In the genomic region with DNA sequence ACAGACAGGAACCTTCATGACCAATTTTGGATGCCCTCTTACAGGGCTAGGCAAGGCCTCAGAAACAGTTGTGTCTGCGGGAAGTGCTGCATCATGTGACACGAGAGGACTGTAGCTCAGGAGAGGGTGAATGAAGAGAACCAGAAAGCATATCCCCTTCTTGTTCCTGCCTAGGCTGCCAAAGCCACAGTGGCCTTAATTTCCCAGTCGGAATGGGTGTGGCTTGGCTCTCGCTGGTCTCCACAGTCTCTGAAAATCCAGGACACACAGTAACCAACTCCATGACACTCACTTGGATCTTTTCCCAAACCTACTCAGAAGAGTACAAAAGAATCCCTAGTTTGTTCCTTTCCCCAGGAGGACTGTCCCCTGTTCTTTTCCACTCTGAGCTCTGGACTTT, we compare ENCODE assay signal across 8 mouse cellular contexts. TPM values are rescaled to one million over a fixed set of nuclear protein-coding genes. Genes with fewer than 3 reads are reported as not detected.
A peak's percentile ranks its signal among the peaks of the same experiment; 100 is the strongest.
DNase-seq lines count a peak whose midpoint lies in the region; ATAC-seq lines count a peak whose summit lies in the region.

No protein-coding gene starts in this region.

- no peak for ATAC-seq in heart, embryonic 11.5 days (replicated peaks; ENCODE audit: insufficient number of reproducible peaks, low FRiP score, low TSS enrichment)
- ATAC-seq in intestine, embryonic 16.5 days, result no peak

- H3K36me3 ChIP-seq in heart, embryonic 11.5 days (ENCODE audit: control insufficient read depth, insufficient read depth, low read length), result no peaks in the 10 kb centered on the region
- H3K36me3 ChIP-seq in intestine, embryonic 16.5 days (ENCODE audit: control insufficient read depth, insufficient read depth, low read length), result no peaks in the 10 kb centered on the region

- WGBS in heart, embryonic 11.5 days (ENCODE audit: insufficient replicate concordance), result 66% methylated on average over 4 of the region's 4 CpGs
- WGBS in intestine, embryonic 16.5 days, result 60% methylated on average over 4 of the region's 4 CpGs

- DNase-seq in heart, adult 11 months, result peak; percentile 99
- peak; percentile 32 for DNase-seq in lung, postnatal 14 days
- DNase-seq in lung, postnatal 4 days, result no peak
- peak; percentile 38 to 52 for DNase-seq in gastrocnemius, adult 8-10 months (ENCODE audit: low spot score in 2 of 2)
- DNase-seq in kidney, postnatal 36 days, result peak; percentile 81 to 91
- no peak for DNase-seq in cerebellum, postnatal 36 days

- H3K9ac ChIP-seq in heart, embryonic 11.5 days (ENCODE audit: low read depth, low read length), result no peak overlapping the region
- H3K9ac ChIP-seq in intestine, embryonic 16.5 days (ENCODE audit: low read depth, low read length), result no peak overlapping the region

- no peaks in the 10 kb centered on the region for H3K4me1 ChIP-seq in heart, embryonic 11.5 days (ENCODE audit: control insufficient read depth, insufficient read depth, low read length)
- H3K4me1 ChIP-seq in intestine, embryonic 16.5 days (ENCODE audit: control insufficient read depth, insufficient read depth, low read length), result no peaks in the 10 kb centered on the region

- H3K4me3 ChIP-seq in heart, embryonic 11.5 days (ENCODE audit: low read depth, low read length), result no peak overlapping the region
- no peak overlapping the region for H3K4me3 ChIP-seq in intestine, embryonic 16.5 days (ENCODE audit: low read length)

- no peaks in the 10 kb centered on the region for H3K9me3 ChIP-seq in heart, embryonic 11.5 days (replicated peaks; ENCODE audit: control insufficient read depth, low read length)
- H3K9me3 ChIP-seq in intestine, embryonic 16.5 days (ENCODE audit: control insufficient read depth, low read length), result no peaks in the 10 kb centered on the region

- no peak overlapping the region for H3K4me2 ChIP-seq in heart, embryonic 11.5 days
- no peak overlapping the region for H3K4me2 ChIP-seq in intestine, embryonic 16.5 days (ENCODE audit: low read depth, low read length)

- H3K27ac ChIP-seq in heart, embryonic 11.5 days (ENCODE audit: low read depth, low read length), result no peak overlapping the region
- H3K27ac ChIP-seq in intestine, embryonic 16.5 days (ENCODE audit: low read length), result no peak overlapping the region

- H3K27me3 ChIP-seq in heart, embryonic 11.5 days (ENCODE audit: control insufficient read depth, insufficient read depth, low read length), result no peaks in the 10 kb centered on the region
- H3K27me3 ChIP-seq in intestine, embryonic 16.5 days (replicated peaks; ENCODE audit: control insufficient read depth, insufficient read depth, low read length), result no peaks in the 10 kb centered on the region

RNA-seq across cellular contexts. Expression of gene Ppil6, which starts 10.7 kb away (rescaled TPM):
- 0.75 and 1.4 TPM in 2 replicates for polyA plus RNA-seq in heart, embryonic 11.5 days (2014; fragmentation: Nextera tagmentation; extraction: Ambion mirVana)
- total RNA-seq in gastrocnemius, adult 8-10 months (2022), result not detected
- 0.36 and 0.93 TPM in 2 replicates for polyA plus RNA-seq in intestine, embryonic 16.5 days (2015; fragmentation: Nextera tagmentation; extraction: Ambion mirVana)

RNA-seq across cellular contexts. Expression of gene Smpd2, which starts 10.8 kb away (rescaled TPM):
- polyA plus RNA-seq in heart, embryonic 11.5 days (2014; fragmentation: Nextera tagmentation; extraction: Ambion mirVana), result 46.7 and 46.8 TPM in 2 replicates
- 1 to 10 TPM; 6.8 to 10.0 (median 9.5) TPM for total RNA-seq in gastrocnemius, adult 8-10 months (2022)
- 62.7 and 68.9 TPM in 2 replicates for polyA plus RNA-seq in intestine, embryonic 16.5 days (2015; fragmentation: Nextera tagmentation; extraction: Ambion mirVana)

RNA-seq across cellular contexts. Expression of gene Cd164, which starts 18.3 kb away (rescaled TPM):
- 187 and 204 TPM in 2 replicates for polyA plus RNA-seq in heart, embryonic 11.5 days (2014; fragmentation: Nextera tagmentation; extraction: Ambion mirVana)
- total RNA-seq in gastrocnemius, adult 8-10 months (2022), result 100 to 1,000 TPM; 129 to 163 (median 141) TPM
- polyA plus RNA-seq in intestine, embryonic 16.5 days (2015; fragmentation: Nextera tagmentation; extraction: Ambion mirVana), result 186 and 195 TPM in 2 replicates

RNA-seq across cellular contexts. Expression of gene Mical1, which starts 24.8 kb away (rescaled TPM):
- 31.1 and 33.9 TPM in 2 replicates for polyA plus RNA-seq in heart, embryonic 11.5 days (2014; fragmentation: Nextera tagmentation; extraction: Ambion mirVana)
- 1 to 10 TPM; 2.2 to 4.0 (median 3.5) TPM for total RNA-seq in gastrocnemius, adult 8-10 months (2022)
- polyA plus RNA-seq in intestine, embryonic 16.5 days (2015; fragmentation: Nextera tagmentation; extraction: Ambion mirVana), result 23.8 and 28.4 TPM in 2 replicates

RNA-seq across cellular contexts. Expression of gene Zbtb24, which starts 50.8 kb away (rescaled TPM):
- polyA plus RNA-seq in heart, embryonic 11.5 days (2014; fragmentation: Nextera tagmentation; extraction: Ambion mirVana), result 11.7 and 12.5 TPM in 2 replicates
- 1 to 10 TPM; 4.0 to 6.4 (median 4.7) TPM for total RNA-seq in gastrocnemius, adult 8-10 months (2022)
- 15.4 and 15.6 TPM in 2 replicates for polyA plus RNA-seq in intestine, embryonic 16.5 days (2015; fragmentation: Nextera tagmentation; extraction: Ambion mirVana)

Comparison
In these comparisons a context has a peak if more than half of its experiments do, and no peak if none do; other contexts are left out.
1. DNase-seq: peak in heart, adult 11 months (single experiment), lung, postnatal 14 days (single experiment), gastrocnemius, adult 8-10 months (2 of 2) and kidney, postnatal 36 days (2 of 2); none in lung, postnatal 4 days (0 of 2) and cerebellum, postnatal 36 days (0 of 2).